ENCODE assay signal across 8 mouse cellular contexts in genomic region chr17:80061783-80062619, GRCm38 (mm10). TPM values are rescaled to one million over a fixed set of nuclear protein-coding genes. Genes with fewer than 3 reads are reported as not detected.
A peak's percentile ranks its signal among the peaks of the same experiment; 100 is the strongest.
DNase-seq lines count a peak whose midpoint lies in the region; ATAC-seq and TF ChIP-seq lines count a peak whose summit lies in the region.

Hnrnpll (minus strand) TSS chr17:80062334.

- ATAC-seq in forebrain, embryonic 11.5 days (replicated peaks; ENCODE audit: low FRiP score): peak; percentile 98
- peak; percentile 96 for ATAC-seq in heart, embryonic 16.5 days (replicated peaks; ENCODE audit: extremely low read depth, insufficient read depth, low FRiP score)
- ATAC-seq in liver, embryonic 15.5 days (ENCODE audit: insufficient read depth): peak; percentile 97
- ATAC-seq in neural tube, embryonic 12.5 days (ENCODE audit: low FRiP score, low read depth): peak; percentile 98

- peaks cover 38% of the 10 kb centered on the region for H3K79me2 ChIP-seq in CH12.LX (replicated peaks; ENCODE audit: control insufficient read depth, extremely low read depth, insufficient read depth, poor library complexity, severe bottlenecking)

- dilution Hi-C loops in CH12.LX (cut with MboI; ENCODE audit: extremely low pct_ligation_motif_present, extremely low pct_unique_long_range_greater_than_20kb, low sequenced_read_pairs): no loop called here

- TF ChIP-seq RAD21 in CH12.LX (IDR thresholded peaks at IDR 0.05; ENCODE audit: low read depth, low read length): no peak

- peak within 1 kb of the TSS; percentile 88 for H3K9ac ChIP-seq in CH12.LX (ENCODE audit: insufficient read depth, low read depth)
- H3K9ac ChIP-seq in forebrain, embryonic 11.5 days (ENCODE audit: low read length): peak within 1 kb of the TSS; percentile 99
- peak within 1 kb of the TSS; percentile 100 for H3K9ac ChIP-seq in heart, embryonic 16.5 days (ENCODE audit: low read length)
- H3K9ac ChIP-seq in liver, embryonic 15.5 days: peak within 1 kb of the TSS; percentile 98
- peak within 1 kb of the TSS; percentile 99 for H3K9ac ChIP-seq in neural tube, embryonic 12.5 days

- H3K9me3 ChIP-seq in CH12.LX (replicated peaks; ENCODE audit: low read length): peaks cover 4% of the 10 kb centered on the region
- no peaks in the 10 kb centered on the region for H3K9me3 ChIP-seq in forebrain, embryonic 11.5 days (ENCODE audit: control insufficient read depth, low read length)
- H3K9me3 ChIP-seq in heart, embryonic 16.5 days (replicated peaks; ENCODE audit: control insufficient read depth, low read length): no peaks in the 10 kb centered on the region
- H3K9me3 ChIP-seq in liver, embryonic 15.5 days (replicated peaks): no peaks in the 10 kb centered on the region
- H3K9me3 ChIP-seq in neural tube, embryonic 12.5 days: no peaks in the 10 kb centered on the region

- no peak for TF ChIP-seq CTCF in CH12.LX (conservative IDR thresholded peaks at IDR 0.05 in 1 of 2, IDR thresholded peaks at IDR 0.05 in 1 of 2; ENCODE audit: low read depth in 2 of 2, low read length in 2 of 2)

- no peak for TF ChIP-seq EP300 in CH12.LX (IDR thresholded peaks at IDR 0.05; ENCODE audit: low read length)

- peak; percentile 80 for TF ChIP-seq POLR2A in CH12.LX (IDR thresholded peaks at IDR 0.05; ENCODE audit: low read depth, low read length)

- no peaks in the 10 kb centered on the region for H3K36me3 ChIP-seq in CH12.LX (replicated peaks in 1 of 2; ENCODE audit: control insufficient read depth in 1 of 2, insufficient read depth in 1 of 2, low read length in 1 of 2)
- H3K36me3 ChIP-seq in forebrain, embryonic 11.5 days (ENCODE audit: control insufficient read depth, insufficient read depth, low read length): no peaks in the 10 kb centered on the region
- H3K36me3 ChIP-seq in heart, embryonic 16.5 days (ENCODE audit: control insufficient read depth, insufficient read depth): no peaks in the 10 kb centered on the region
- 0 out of 2 replicates have a peak, but pooled peaks cover 7% of the 10 kb centered on the region for H3K36me3 ChIP-seq in liver, embryonic 15.5 days (replicated peaks)
- H3K36me3 ChIP-seq in neural tube, embryonic 12.5 days: no peaks in the 10 kb centered on the region

- DNase-seq in CH12.LX (ENCODE audit: extremely low read depth): peak; percentile 92
- peak; percentile 95 for DNase-seq in c-Kit-positive CD71-positive TER-119-negative erythroid progenitor cells, embryonic 14.5 days (ENCODE audit: low read depth)
- DNase-seq in forebrain, embryonic 11.5 days (ENCODE audit: low spot score): peak; percentile 98
- peak; percentile 96 to 97 for DNase-seq in kidney, postnatal 36 days
- peak; percentile 97 for DNase-seq in telencephalon, adult 2 months (ENCODE audit: low read depth, low spot score)

- H3K4me1 ChIP-seq in CH12.LX (ENCODE audit: control insufficient read depth in 1 of 2, insufficient read depth in 2 of 2): peaks cover 3 to 24% of the 10 kb centered on the region in 2 experiments; a peak in 3 of 4 replicates
- no peaks in the 10 kb centered on the region; the same call in 1 of the 2 replicates for H3K4me1 ChIP-seq in forebrain, embryonic 11.5 days (replicated peaks; ENCODE audit: control insufficient read depth, insufficient read depth, low read length)
- H3K4me1 ChIP-seq in heart, embryonic 16.5 days (ENCODE audit: control insufficient read depth, insufficient read depth, low read length): peaks cover 30% of the 10 kb centered on the region
- H3K4me1 ChIP-seq in liver, embryonic 15.5 days (replicated peaks): peaks cover 46% of the 10 kb centered on the region
- H3K4me1 ChIP-seq in neural tube, embryonic 12.5 days: peaks cover 22% of the 10 kb centered on the region

- under 1% methylated on average over 88 of the region's 97 CpGs for WGBS in forebrain, embryonic 11.5 days
- WGBS in heart, embryonic 16.5 days: under 1% methylated on average over 94 of the region's 97 CpGs
- WGBS in liver, embryonic 15.5 days (ENCODE audit: insufficient replicate concordance): under 1% methylated on average over 97 of the region's 97 CpGs
- under 1% methylated on average over 92 of the region's 97 CpGs for WGBS in neural tube, embryonic 12.5 days

- H3K4me3 ChIP-seq in CH12.LX (replicated peaks in 1 of 3; ENCODE audit: low read depth in 2 of 3, low read length in 2 of 3, poor library complexity in 1 of 3): peak within 1 kb of the TSS; percentile 72 to 97 (median 84)
- H3K4me3 ChIP-seq in forebrain, embryonic 11.5 days (ENCODE audit: low read depth, low read length): peak within 1 kb of the TSS; percentile 99
- H3K4me3 ChIP-seq in heart, embryonic 16.5 days (ENCODE audit: low read length): peak within 1 kb of the TSS; percentile 98
- H3K4me3 ChIP-seq in liver, embryonic 15.5 days (replicated peaks): peak within 1 kb of the TSS; percentile 96
- peak within 1 kb of the TSS; percentile 94 for H3K4me3 ChIP-seq in neural tube, embryonic 12.5 days

- H3K27me3 ChIP-seq in CH12.LX (replicated peaks): peaks cover 58% of the 10 kb centered on the region
- no peaks in the 10 kb centered on the region for H3K27me3 ChIP-seq in forebrain, embryonic 11.5 days (ENCODE audit: control insufficient read depth, insufficient read depth, low read length)
- no peaks in the 10 kb centered on the region for H3K27me3 ChIP-seq in heart, embryonic 16.5 days (ENCODE audit: control insufficient read depth, insufficient read depth, low read length)
- H3K27me3 ChIP-seq in liver, embryonic 15.5 days: no peaks in the 10 kb centered on the region
- H3K27me3 ChIP-seq in neural tube, embryonic 12.5 days (replicated peaks): no peaks in the 10 kb centered on the region

- H3K27ac ChIP-seq in CH12.LX (ENCODE audit: insufficient read depth, low read depth): peak within 1 kb of the TSS; percentile 75
- peak within 1 kb of the TSS; percentile 99 for H3K27ac ChIP-seq in forebrain, embryonic 11.5 days (ENCODE audit: low read depth, low read length)
- peak within 1 kb of the TSS; percentile 100 for H3K27ac ChIP-seq in heart, embryonic 16.5 days (ENCODE audit: low read length)
- peak within 1 kb of the TSS; percentile 97 for H3K27ac ChIP-seq in liver, embryonic 15.5 days (replicated peaks)
- H3K27ac ChIP-seq in neural tube, embryonic 12.5 days: peak within 1 kb of the TSS; percentile 99

- in situ Hi-C loops in CH12.LX (cut with MboI; ENCODE audit: low pct_ligation_motif_present, low pct_unique_long_range_greater_than_20kb, low sequenced_read_pairs): loop anchor here (5.0 kb wide), 1 partner anchor 110 kb away; no protein-coding TSS in a partner anchor

- H3K4me2 ChIP-seq in CH12.LX (ENCODE audit: insufficient read depth, low read depth, poor library complexity, severe bottlenecking): peak within 1 kb of the TSS; percentile 97
- peak within 1 kb of the TSS; percentile 67 for H3K4me2 ChIP-seq in forebrain, embryonic 11.5 days (ENCODE audit: low read depth, low read length, severe bottlenecking)
- peak within 1 kb of the TSS; percentile 86 for H3K4me2 ChIP-seq in heart, embryonic 16.5 days (ENCODE audit: low read depth, low read length)
- H3K4me2 ChIP-seq in liver, embryonic 15.5 days: peak within 1 kb of the TSS; percentile 82
- peak within 1 kb of the TSS; percentile 87 for H3K4me2 ChIP-seq in neural tube, embryonic 12.5 days (replicated peaks)

TF ChIP-seq in CH12.LX, 34 proteins besides CTCF, POLR2A, EP300 and RAD21:
- peak; percentile 87; the same call in 1 of the 2 replicates for TF ChIP-seq UBTF (IDR thresholded peaks at IDR 0.05; ENCODE audit: low read depth, low read length)
- TF ChIP-seq BHLHE40 (IDR thresholded peaks at IDR 0.05; ENCODE audit: low read depth, low read length): no peak
- peak; percentile 71 for TF ChIP-seq NELFE (IDR thresholded peaks at IDR 0.05; ENCODE audit: low read depth, low read length)
- no peak for TF ChIP-seq JUN (IDR thresholded peaks at IDR 0.05; ENCODE audit: insufficient read depth, low read depth, low read length)
- TF ChIP-seq MXI1 (IDR thresholded peaks at IDR 0.05; ENCODE audit: low read depth, low read length): no peak; the same call in 1 of the 2 replicates
- TF ChIP-seq ETS1 (conservative IDR thresholded peaks at IDR 0.05; ENCODE audit: low read depth, low read length): no peak
- no peak for TF ChIP-seq USF2 (conservative IDR thresholded peaks at IDR 0.05; ENCODE audit: low read depth, low read length)
- TF ChIP-seq CHD2 (IDR thresholded peaks at IDR 0.05; ENCODE audit: low read length): peak; percentile 92
- TF ChIP-seq TBP (conservative IDR thresholded peaks at IDR 0.05; ENCODE audit: low read depth, low read length): no peak
- TF ChIP-seq MYC (IDR thresholded peaks at IDR 0.05; ENCODE audit: low read depth, low read length): no peak
- TF ChIP-seq ZNF384 (IDR thresholded peaks at IDR 0.05; ENCODE audit: low read depth, low read length): no peak
- peak; percentile 78 for TF ChIP-seq ELF1 (IDR thresholded peaks at IDR 0.05; ENCODE audit: low read depth, low read length)
- peak; percentile 12 for TF ChIP-seq CHD1 (IDR thresholded peaks at IDR 0.05; ENCODE audit: low read depth, low read length)
- no peak for TF ChIP-seq KAT2A (IDR thresholded peaks at IDR 0.05; ENCODE audit: insufficient replicate concordance, low read length)
- no peak for TF ChIP-seq RCOR1 (conservative IDR thresholded peaks at IDR 0.05; ENCODE audit: low read depth, low read length)
- TF ChIP-seq MEF2A (IDR thresholded peaks at IDR 0.05; ENCODE audit: borderline replicate concordance, low read depth, low read length): no peak
- peak; percentile 36; the same call in 1 of the 2 replicates for TF ChIP-seq SIN3A (IDR thresholded peaks at IDR 0.05; ENCODE audit: low read length)
- TF ChIP-seq HCFC1 (IDR thresholded peaks at IDR 0.05; ENCODE audit: low read depth, low read length): no peak; the same call in 1 of the 2 replicates

RNA-seq across cellular contexts. Expression of gene Hnrnpll, which starts in this region (rescaled TPM):
- total RNA-seq in CH12.LX (2012; rRNA removed): 24.1 and 26.1 TPM in 2 replicates
- total RNA-seq in CH12.LX (2014; rRNA removed): 22.3 and 24.2 TPM in 2 replicates
- 14.4 TPM in 2 replicates for polyA plus RNA-seq in CH12.LX (2012; ENCODE audit: insufficient read length, low read depth)
- polyA plus RNA-seq in forebrain, embryonic 11.5 days (2014; fragmentation: Nextera tagmentation; extraction: Ambion mirVana): 127 TPM in 2 replicates
- polyA plus RNA-seq in heart, embryonic 16.5 days (2015; fragmentation: Nextera tagmentation; extraction: Ambion mirVana): 38.7 and 44.4 TPM in 2 replicates
- 21.8 and 22.7 TPM in 2 replicates for polyA plus RNA-seq in liver, embryonic 15.5 days (2015; fragmentation: Nextera tagmentation; extraction: Ambion mirVana)
- polyA plus RNA-seq in neural tube, embryonic 12.5 days (2016; fragmentation: Nextera tagmentation; extraction: Ambion mirVana): 120 and 128 TPM in 2 replicates

Comparison
In these comparisons a context has a peak if more than half of its experiments do, and no peak if none do; other contexts are left out.
1. Peak in every context shown above with its lines: DNase-seq, ATAC-seq, H3K4me3 ChIP-seq and H3K27ac ChIP-seq.